Mouse (Mus musculus) midbrain, embryonic 13.5 days (tissue): ENCODE measurements around the gene Adam12. TPM values are rescaled to one million over a fixed set of nuclear protein-coding genes. Genes with fewer than 3 reads are reported as not detected.

Source experiments
- ATAC-seq: fragments of 200-750 bp; cut with Nextera tagmentation; 2 replicates; pipeline ENCODE4 v1.8.0; 2017; ENCODE audit warnings: mild to moderate bottlenecking, moderate TSS enrichment, moderate library complexity
- H3K27ac ChIP-seq: fragments of 300-500 bp; sonication (generic); 2 replicates; pipeline ENCODE4 v1.5.1; 2015; ENCODE audit warnings: inconsistent platforms, mild to moderate bottlenecking, moderate library complexity
- H3K27me3 ChIP-seq: fragments of 300-500 bp; sonication (generic); 2 replicates; pipeline ENCODE4 v1.6.1; 2015; ENCODE audit warnings: mild to moderate bottlenecking, inconsistent platforms
- H3K36me3 ChIP-seq: fragments of 300-500 bp; sonication (generic); 2 replicates; pipeline ENCODE4 v1.6.1; 2015; ENCODE audit warnings: mild to moderate bottlenecking, inconsistent platforms
- H3K4me1 ChIP-seq: fragments of 300-500 bp; sonication (generic); replicated peaks from 2 replicates; pipeline ENCODE4 v1.6.1; 2015; ENCODE audit warnings: inconsistent platforms
- H3K4me2 ChIP-seq: fragments of 300-500 bp; sonication (generic); replicated peaks from 2 replicates; pipeline ENCODE4 v1.6.1; 2015; ENCODE audit warnings: moderate library complexity, mild to moderate bottlenecking, inconsistent platforms
- H3K4me3 ChIP-seq: fragments of 300-500 bp; sonication (generic); replicated peaks from 2 replicates; pipeline ENCODE4 v1.5.1; 2015; ENCODE audit warnings: mild to moderate bottlenecking, inconsistent platforms
- H3K9ac ChIP-seq: fragments of 300-500 bp; sonication (generic); replicated peaks from 2 replicates; pipeline ENCODE4 v1.6.1; 2015; ENCODE audit warnings: mild to moderate bottlenecking, inconsistent platforms
- H3K9me3 ChIP-seq: fragments of 300-500 bp; sonication (generic); 2 replicates; pipeline ENCODE4 v1.6.1; 2016; ENCODE audit warnings: mild to moderate bottlenecking, inconsistent platforms
- WGBS: fragments of 180-500 bp; shearing (Covaris S2); methylation state at CpG from one replicate; pipeline ENCODE4 v1.1.7; 2015; 5-methylcytosine and 5-hydroxymethylcytosine counted together
- polyA plus RNA-seq: library from polyadenylated mRNA; unstranded; fragments of >200 nt; fragmentation: Nextera tagmentation; extraction: Ambion mirVana; gene quantifications from 2 replicates; pipeline ENCODE4 v1.2.1, GENCODE M21; 2015

Gene Adam12
- polyA plus RNA-seq, 1 experiment from 2014 or later: 1.8 TPM

- ATAC-seq: peak; percentile 66
- H3K9me3 ChIP-seq: no peaks in the 10 kb centered on the region
- H3K36me3 ChIP-seq: no peaks in the 10 kb centered on the region
- no peak overlapping the region for H3K4me3 ChIP-seq
- WGBS: 9% methylated on average over 4 of the region's 4 CpGs
- H3K4me1 ChIP-seq: peaks cover 24% of the 10 kb centered on the region
- peak overlapping the region; percentile 19; the same call in 1 of the 2 replicates for H3K27ac ChIP-seq
- no peak overlapping the region for H3K9ac ChIP-seq
- H3K4me2 ChIP-seq: no peak overlapping the region
- H3K27me3 ChIP-seq: no peaks in the 10 kb centered on the region
These were observed 295.6 kb downstream of the Adam12 start for GRCm38 (mm10) chr7:133936377-133936776.

GRCm38 (mm10) chr7:133933378-133933777 is 298.6 kb downstream of the Adam12 start:
- H3K27ac ChIP-seq: no peak overlapping the region
- no peak overlapping the region for H3K9ac ChIP-seq
- no peak for ATAC-seq

GRCm38 (mm10) chr7:133931481-133931880 is 300.5 kb downstream of the Adam12 start:
- H3K4me3 ChIP-seq: no peak overlapping the region
- no peak overlapping the region for H3K4me2 ChIP-seq
- no peaks in the 10 kb centered on the region for H3K9me3 ChIP-seq
- H3K4me1 ChIP-seq: peaks cover 23% of the 10 kb centered on the region
- H3K9ac ChIP-seq: no peak overlapping the region
- no peak for ATAC-seq
- no peaks in the 10 kb centered on the region for H3K36me3 ChIP-seq
- no peak overlapping the region for H3K27ac ChIP-seq
- no peaks in the 10 kb centered on the region for H3K27me3 ChIP-seq
- WGBS: 91% methylated on average over 11 of the region's 11 CpGs

More at GRCm38 (mm10) chr7:133933378-133933777, 298.6 kb downstream of the Adam12 start:
- H3K36me3 ChIP-seq: no peaks in the 10 kb centered on the region
- peaks cover 24% of the 10 kb centered on the region for H3K4me1 ChIP-seq
- WGBS: 52% methylated on average over 6 of the region's 6 CpGs
- no peaks in the 10 kb centered on the region for H3K27me3 ChIP-seq
- H3K9me3 ChIP-seq: no peaks in the 10 kb centered on the region
- no peak overlapping the region for H3K4me3 ChIP-seq
- no peak overlapping the region for H3K4me2 ChIP-seq

GRCm38 (mm10) chr7:133928981-133929380 is 303.0 kb downstream of the Adam12 start:
- 91% methylated on average over 3 of the region's 3 CpGs for WGBS
- Histone ChIP-seq H3K36me3 (no peaks in the 10 kb centered on the region), H3K4me3 (no peak overlapping the region), H3K4me2 (no peak overlapping the region), H3K4me1 (peaks cover 11% of the 10 kb centered on the region; the same call in 1 of the 2 replicates), H3K27ac (no peak overlapping the region), H3K9me3 (no peaks in the 10 kb centered on the region), H3K27me3 (no peaks in the 10 kb centered on the region), H3K9ac (no peak overlapping the region)
- no peak for ATAC-seq

- Histone ChIP-seq H3K9me3 (no peaks in the 10 kb centered on the region), H3K36me3 (no peaks in the 10 kb centered on the region), H3K27me3 (no peaks in the 10 kb centered on the region), H3K9ac (no peak overlapping the region), H3K4me3 (no peak overlapping the region), H3K4me1 (peaks cover 5% of the 10 kb centered on the region; the same call in 1 of the 2 replicates), H3K27ac (no peak overlapping the region), H3K4me2 (no peak overlapping the region)
- WGBS: 57% methylated on average over 2 of the region's 2 CpGs
- no peak for ATAC-seq
These were observed 306.2 kb downstream of the Adam12 start for GRCm38 (mm10) chr7:133925771-133926170.

GRCm38 (mm10) chr7:133923994-133924393 is 308.0 kb downstream of the Adam12 start:
- Histone ChIP-seq H3K4me1 (peaks cover 5% of the 10 kb centered on the region; the same call in 1 of the 2 replicates), H3K27me3 (no peaks in the 10 kb centered on the region), H3K9me3 (no peaks in the 10 kb centered on the region), H3K4me3 (no peak overlapping the region), H3K36me3 (no peaks in the 10 kb centered on the region), H3K9ac (no peak overlapping the region), H3K4me2 (no peak overlapping the region), H3K27ac (no peak overlapping the region)
- ATAC-seq: no peak
- 58% methylated on average over 6 of the region's 6 CpGs for WGBS

GRCm38 (mm10) chr7:133921291-133921690 is 310.7 kb downstream of the Adam12 start:
- no peak for ATAC-seq
- Histone ChIP-seq H3K9me3 (no peaks in the 10 kb centered on the region), H3K4me3 (no peak overlapping the region), H3K27me3 (no peaks in the 10 kb centered on the region), H3K27ac (no peak overlapping the region), H3K4me2 (no peak overlapping the region), H3K36me3 (no peaks in the 10 kb centered on the region), H3K4me1 (peaks cover 5% of the 10 kb centered on the region; the same call in 1 of the 2 replicates), H3K9ac (no peak overlapping the region)
- WGBS: 94% methylated on average over 4 of the region's 4 CpGs

- H3K4me1 ChIP-seq: peaks cover 5% of the 10 kb centered on the region; the same call in 1 of the 2 replicates
- no peak overlapping the region for H3K9ac ChIP-seq
- H3K4me2 ChIP-seq: no peak overlapping the region
- H3K27ac ChIP-seq: no peak overlapping the region
- H3K9me3 ChIP-seq: no peaks in the 10 kb centered on the region
- no peaks in the 10 kb centered on the region for H3K27me3 ChIP-seq
- no peaks in the 10 kb centered on the region for H3K36me3 ChIP-seq
- WGBS: 90% methylated on average over 7 of the region's 7 CpGs
- no peak overlapping the region for H3K4me3 ChIP-seq
- no peak for ATAC-seq
These were observed 311.2 kb downstream of the Adam12 start for GRCm38 (mm10) chr7:133920724-133921123.

- H3K9me3 ChIP-seq: no peaks in the 10 kb centered on the region
- H3K4me1 ChIP-seq: peaks cover 5% of the 10 kb centered on the region; the same call in 1 of the 2 replicates
- no peak for ATAC-seq
- H3K4me2 ChIP-seq: no peak overlapping the region
- no peak overlapping the region for H3K9ac ChIP-seq
- no peaks in the 10 kb centered on the region for H3K36me3 ChIP-seq
- H3K27me3 ChIP-seq: no peaks in the 10 kb centered on the region
- no peak overlapping the region for H3K27ac ChIP-seq
- WGBS: 92% methylated on average over 5 of the region's 5 CpGs
- H3K4me3 ChIP-seq: no peak overlapping the region
These were observed 312.0 kb downstream of the Adam12 start for GRCm38 (mm10) chr7:133919918-133920317.

- H3K9ac ChIP-seq: no peak overlapping the region
- no peaks in the 10 kb centered on the region for H3K36me3 ChIP-seq
- peaks cover 5% of the 10 kb centered on the region; the same call in 1 of the 2 replicates for H3K4me1 ChIP-seq
- no peak overlapping the region for H3K4me2 ChIP-seq
- WGBS: 50% methylated on average over 5 of the region's 5 CpGs
- H3K9me3 ChIP-seq: 0 out of 2 replicates have a peak, but pooled peaks cover 3% of the 10 kb centered on the region
- H3K4me3 ChIP-seq: no peak overlapping the region
- no peak overlapping the region for H3K27ac ChIP-seq
- no peaks in the 10 kb centered on the region for H3K27me3 ChIP-seq
- no peak for ATAC-seq
These were observed 312.6 kb downstream of the Adam12 start for GRCm38 (mm10) chr7:133919306-133919705.

- no peak overlapping the region for H3K9ac ChIP-seq
- no peak overlapping the region for H3K4me2 ChIP-seq
- H3K27ac ChIP-seq: no peak overlapping the region
- H3K4me1 ChIP-seq: no peaks in the 10 kb centered on the region
- no peaks in the 10 kb centered on the region for H3K27me3 ChIP-seq
- no peak for ATAC-seq
- no peak overlapping the region for H3K4me3 ChIP-seq
- H3K36me3 ChIP-seq: no peaks in the 10 kb centered on the region
- 0 out of 2 replicates have a peak, but pooled peaks cover 3% of the 10 kb centered on the region for H3K9me3 ChIP-seq
- WGBS: 90% methylated on average over 9 of the region's 9 CpGs
These were observed 315.7 kb downstream of the Adam12 start for GRCm38 (mm10) chr7:133916230-133916629.

GRCm38 (mm10) chr7:133911881-133912280 is 320.1 kb downstream of the Adam12 start:
- Histone ChIP-seq H3K4me3 (no peak overlapping the region), H3K4me2 (no peak overlapping the region), H3K9me3 (0 out of 2 replicates have a peak, but pooled peaks cover 3% of the 10 kb centered on the region), H3K9ac (no peak overlapping the region), H3K27ac (no peak overlapping the region), H3K4me1 (no peaks in the 10 kb centered on the region), H3K27me3 (no peaks in the 10 kb centered on the region), H3K36me3 (no peaks in the 10 kb centered on the region)
- ATAC-seq: no peak
- WGBS: 85% methylated on average over 3 of the region's 3 CpGs

- Histone ChIP-seq H3K36me3 (no peaks in the 10 kb centered on the region), H3K27me3 (no peaks in the 10 kb centered on the region), H3K4me1 (no peaks in the 10 kb centered on the region), H3K4me3 (no peak overlapping the region), H3K4me2 (no peak overlapping the region), H3K27ac (no peak overlapping the region), H3K9me3 (0 out of 2 replicates have a peak, but pooled peaks cover 12% of the 10 kb centered on the region), H3K9ac (no peak overlapping the region)
- WGBS: 82% methylated on average over 7 of the region's 7 CpGs
- ATAC-seq: no peak
These were observed 322.0 kb downstream of the Adam12 start for GRCm38 (mm10) chr7:133909833-133910375.
